Mouse (Mus musculus): Measurements from ENCODE around the gene Zc3h12c. TPM values are rescaled to one million over a fixed set of nuclear protein-coding genes. Genes with fewer than 3 reads are reported as not detected.

The Zc3h12c gene
- total RNA-seq (2021), result 10 to 100 TPM; 11.5 to 12.9 TPM

DNA sequence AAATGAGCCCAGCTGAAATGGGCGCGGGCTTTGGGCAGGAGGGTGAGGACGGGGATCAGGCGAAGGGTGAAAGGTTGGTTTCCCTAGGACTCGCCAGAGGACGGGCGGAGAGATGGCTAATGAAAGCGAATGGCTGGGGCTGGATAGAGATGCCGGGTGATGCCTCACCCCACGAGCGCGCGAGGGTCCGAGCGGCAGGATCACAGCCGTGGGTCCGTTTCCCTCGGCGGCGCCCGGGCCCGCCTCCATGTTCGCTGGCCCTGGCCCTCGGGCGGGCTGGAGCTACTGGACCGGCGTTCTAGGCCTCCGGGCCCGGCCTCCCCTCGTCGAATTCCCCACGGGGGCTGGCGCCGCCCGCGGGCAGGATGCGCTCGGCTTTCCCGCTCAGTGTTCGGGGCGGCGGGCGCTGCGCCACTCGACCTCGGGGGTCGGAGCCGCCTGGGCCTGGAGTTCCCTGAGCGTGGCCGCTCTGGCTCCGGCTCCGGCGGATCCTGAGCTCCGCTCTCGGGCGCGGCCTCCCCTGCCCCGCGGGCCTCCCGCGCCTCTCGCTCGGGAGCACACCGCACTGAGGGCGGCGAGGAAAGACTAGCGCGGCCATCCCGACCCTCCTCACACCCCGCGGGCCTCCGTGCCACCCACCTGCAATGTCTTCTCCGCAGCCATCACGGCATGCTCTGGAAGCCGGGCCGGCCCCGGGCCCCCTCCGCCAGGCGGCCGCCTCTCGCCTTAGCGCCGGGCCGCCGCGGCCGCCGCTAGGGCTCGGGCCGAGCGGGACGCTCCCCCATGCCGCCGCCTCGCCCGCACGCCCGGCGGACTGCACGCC is at the start of gene Zc3h12c:
Gene Zc3h12c (minus strand): TSS at position 710 of the 823 bp plus-strand sequence.
- intact Hi-C loops (cut with DNase I), result loop anchor here (5.0 kb wide), 4 partner anchors 36 to 121 kb away; partner anchors contain the start of gene Rdx
- DNase-seq (ENCODE audit: low spot score in 2 of 2), result peak; percentile 80 to 81

DNA sequence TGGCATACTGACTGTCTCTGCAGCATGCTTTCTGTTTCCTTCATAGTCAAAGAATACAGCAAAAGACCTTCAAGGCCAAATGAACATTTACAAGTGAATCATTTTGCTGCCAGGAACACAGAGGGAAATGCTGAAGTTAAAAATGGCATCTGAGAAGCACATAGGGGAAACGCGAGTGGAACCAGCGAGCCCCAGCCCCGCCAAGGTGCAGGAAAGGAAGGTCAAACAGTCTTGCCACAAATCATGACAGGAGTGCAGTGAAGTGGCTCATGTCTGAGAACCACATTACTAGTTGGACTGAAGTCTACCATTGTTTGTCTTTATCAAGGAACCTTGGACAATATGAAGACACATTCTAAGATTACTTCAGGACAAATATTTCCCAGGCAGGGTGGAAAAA is 49.3 kb upstream of the Zc3h12c start:
- no peak for DNase-seq (ENCODE audit: low spot score in 2 of 2)
- intact Hi-C loops (cut with DNase I), result no loop called here

DNA sequence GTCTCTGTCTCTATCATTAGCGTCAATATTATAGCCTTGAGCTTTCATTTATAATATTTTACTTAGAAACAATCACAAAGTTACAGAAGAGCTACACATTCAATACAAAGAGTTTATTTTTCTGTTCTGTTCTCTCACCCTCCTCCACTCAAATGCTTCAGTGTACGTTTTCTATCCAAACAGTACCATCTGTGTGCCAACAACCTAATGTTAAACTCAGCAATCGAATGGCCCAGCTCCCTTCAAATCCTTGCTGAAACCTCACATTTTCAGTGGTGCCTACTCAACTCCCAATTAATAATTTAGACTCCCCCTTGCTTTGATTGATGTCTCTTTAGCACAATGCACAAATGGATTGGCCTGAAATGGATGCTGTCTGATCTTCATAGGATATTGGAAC is 46.9 kb upstream of the Zc3h12c start:
- no peak for DNase-seq (ENCODE audit: low spot score in 2 of 2)
- intact Hi-C loops (cut with DNase I), result no loop called here

DNA sequence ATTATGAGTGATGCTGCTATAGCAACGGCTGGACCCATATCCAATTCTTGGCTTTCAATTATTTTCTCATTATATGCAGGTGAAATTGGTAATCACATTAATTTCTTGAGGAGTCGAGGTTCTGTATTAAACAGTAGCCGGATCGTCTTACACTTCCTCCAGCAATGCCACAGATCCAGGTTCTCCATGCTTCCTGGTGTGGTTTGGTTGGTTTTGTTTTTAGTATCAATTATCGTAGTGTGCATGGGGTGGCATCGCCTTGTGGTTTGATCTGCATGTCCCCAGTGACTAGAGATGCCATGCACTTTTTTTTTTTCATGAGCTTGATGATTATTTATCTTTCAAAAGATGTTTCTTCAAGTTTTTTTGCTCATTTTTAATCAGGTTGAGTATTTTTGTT is 44.0 kb upstream of the Zc3h12c start:
- no peak for DNase-seq (ENCODE audit: low spot score in 2 of 2)
- intact Hi-C loops (cut with DNase I), result no loop called here

DNA sequence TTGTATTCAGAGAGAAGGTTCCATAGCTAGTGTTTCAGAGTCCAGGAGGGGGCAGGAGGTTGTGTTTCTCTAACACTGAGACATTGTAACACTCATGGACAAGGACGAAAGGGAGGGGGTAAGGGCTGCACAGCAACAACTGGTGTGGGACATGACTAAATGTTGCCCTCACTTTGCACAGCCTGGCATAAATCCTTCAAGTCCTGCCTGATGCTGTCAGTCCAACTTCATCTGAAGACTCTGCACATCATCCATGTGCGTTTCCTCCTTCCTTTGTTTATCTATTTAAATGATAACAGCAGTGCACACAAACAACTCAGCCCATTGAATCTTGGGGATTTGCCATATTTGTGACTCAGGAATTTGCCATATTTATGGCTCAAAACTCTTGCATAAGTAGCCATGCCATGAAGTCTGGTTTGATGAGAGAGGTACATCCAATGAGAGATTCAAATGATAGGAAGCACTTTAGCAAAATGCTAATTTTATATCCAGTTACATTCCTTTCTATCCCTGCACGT is 40.2 kb upstream of the Zc3h12c start:
- no peak for DNase-seq (ENCODE audit: low spot score in 2 of 2)
- intact Hi-C loops (cut with DNase I), result no loop called here

DNA sequence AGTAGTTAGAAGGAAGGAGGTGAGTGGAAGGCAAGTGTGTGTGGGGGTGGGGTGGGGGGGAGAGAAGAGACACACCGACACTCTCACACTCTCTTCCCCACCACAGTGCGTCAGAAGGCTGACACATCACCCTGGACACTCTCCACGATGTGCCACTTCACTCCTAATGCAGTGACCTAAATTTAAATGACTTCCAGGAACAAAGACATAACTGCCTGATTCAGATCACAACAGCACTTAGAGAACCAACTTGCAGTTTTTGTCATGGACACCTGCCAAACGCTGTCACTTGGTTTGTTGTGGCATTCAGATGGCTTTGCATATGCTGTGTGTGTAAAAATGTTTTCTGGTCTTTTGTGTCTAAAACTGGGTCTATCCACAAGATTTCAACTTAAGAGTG is 34.8 kb upstream of the Zc3h12c start:
- intact Hi-C loops (cut with DNase I), result no loop called here
- DNase-seq (ENCODE audit: low spot score in 2 of 2), result peak; percentile 43 to 44

DNA sequence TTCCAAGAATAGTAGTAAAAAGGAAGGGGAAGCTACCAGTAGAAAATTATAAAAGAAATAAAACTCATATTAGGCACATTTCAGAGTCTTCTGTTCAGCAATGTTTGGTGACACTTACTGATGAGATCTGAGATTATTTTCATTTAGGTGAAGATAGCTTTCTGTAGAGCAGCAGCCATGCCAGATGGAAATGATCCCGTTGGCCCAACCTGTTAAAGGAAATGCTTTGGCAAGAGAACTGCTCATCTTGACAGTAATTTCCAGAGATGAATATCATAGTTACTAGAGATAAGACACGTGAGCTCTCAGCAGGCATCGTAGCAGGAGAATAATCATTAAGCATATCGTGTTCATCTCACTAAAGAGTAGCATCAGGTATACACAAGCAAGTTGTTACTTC is 31.9 kb upstream of the Zc3h12c start:
- no peak for DNase-seq (ENCODE audit: low spot score in 2 of 2)
- intact Hi-C loops (cut with DNase I), result no loop called here

DNA sequence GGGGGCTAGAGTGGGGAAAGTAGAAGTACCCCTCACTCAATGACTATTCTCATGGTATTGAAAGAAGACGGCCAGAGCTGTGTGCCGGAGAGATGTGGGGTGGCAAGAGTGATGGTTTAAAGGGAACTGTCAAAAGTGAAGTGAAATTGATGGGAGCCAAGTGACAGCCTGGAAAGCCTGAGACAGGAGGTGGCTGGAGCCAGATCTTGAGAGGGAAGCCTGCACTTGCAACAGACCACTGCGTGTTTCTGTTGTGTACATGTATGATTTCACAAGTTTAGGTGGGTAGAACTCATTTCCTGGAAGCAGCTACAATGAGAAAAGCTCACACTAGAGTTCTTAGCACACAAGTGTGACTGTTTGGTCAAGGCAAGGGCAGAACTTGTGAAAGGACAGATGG is 27.5 kb upstream of the Zc3h12c start:
- DNase-seq (ENCODE audit: low spot score in 2 of 2), result no peak
- intact Hi-C loops (cut with DNase I), result no loop called here

DNA sequence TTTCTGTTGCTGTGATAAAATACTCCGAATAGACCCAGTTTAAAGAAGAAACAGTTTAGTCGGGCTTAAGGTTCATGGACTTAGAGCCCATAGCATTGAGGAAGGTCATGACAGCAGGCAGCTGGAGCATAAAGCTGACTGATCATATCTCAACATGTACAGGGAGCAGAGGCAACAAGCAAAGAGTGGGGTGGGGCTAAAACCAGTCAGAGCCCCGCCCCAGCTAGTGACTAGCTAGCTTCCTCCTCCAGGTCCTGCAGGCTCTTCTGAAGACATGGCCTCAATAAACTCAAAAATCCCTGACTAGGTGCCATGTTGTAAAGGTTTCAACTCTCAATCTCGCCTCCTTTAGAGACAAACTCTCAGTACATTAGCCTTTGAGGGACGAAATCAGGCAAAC is 25.5 kb upstream of the Zc3h12c start:
- intact Hi-C loops (cut with DNase I), result no loop called here
- DNase-seq (ENCODE audit: low spot score in 2 of 2), result no peak

DNA sequence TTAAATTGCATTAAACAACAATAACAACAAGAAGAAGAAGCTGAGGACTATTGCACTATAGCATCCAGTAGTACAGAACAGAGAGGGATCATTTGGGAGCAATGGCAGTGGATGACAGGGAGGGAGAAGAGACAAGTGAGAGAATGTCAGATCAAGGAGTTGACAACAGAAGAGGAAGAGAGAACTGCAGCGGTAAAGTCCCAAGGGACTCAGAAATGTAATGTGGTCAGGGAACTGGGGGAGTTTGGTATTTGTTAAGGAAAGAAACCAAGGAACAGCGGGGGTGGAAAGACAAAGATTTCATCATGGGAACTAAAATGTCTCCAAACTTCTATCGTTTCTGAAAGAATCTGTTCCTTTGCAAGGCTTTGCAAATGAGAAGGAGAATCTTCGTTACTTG is 22.5 kb upstream of the Zc3h12c start:
- intact Hi-C loops (cut with DNase I), result no loop called here
- no peak for DNase-seq (ENCODE audit: low spot score in 2 of 2)

DNA sequence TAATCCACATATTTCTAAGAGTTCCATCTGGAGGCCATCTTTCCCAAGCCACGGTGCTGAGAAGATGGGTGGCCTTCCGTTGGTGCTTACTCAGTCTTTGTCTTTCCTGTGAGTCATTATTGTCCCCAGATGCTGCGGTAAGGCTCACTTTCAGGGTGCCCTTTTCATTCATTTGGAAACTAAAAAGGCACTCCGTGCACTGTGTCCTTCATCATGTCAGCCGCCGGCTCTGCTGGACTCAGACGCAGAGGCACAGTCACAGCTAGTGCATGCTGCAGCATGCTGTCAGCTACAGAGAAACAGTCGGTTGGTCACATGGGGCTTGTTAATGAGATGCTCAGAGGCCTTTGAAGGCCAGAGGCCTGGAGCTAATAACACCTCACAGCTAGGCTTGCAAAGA is 19.7 kb upstream of the Zc3h12c start:
- intact Hi-C loops (cut with DNase I), result no loop called here
- DNase-seq (ENCODE audit: low spot score in 2 of 2), result no peak

DNA sequence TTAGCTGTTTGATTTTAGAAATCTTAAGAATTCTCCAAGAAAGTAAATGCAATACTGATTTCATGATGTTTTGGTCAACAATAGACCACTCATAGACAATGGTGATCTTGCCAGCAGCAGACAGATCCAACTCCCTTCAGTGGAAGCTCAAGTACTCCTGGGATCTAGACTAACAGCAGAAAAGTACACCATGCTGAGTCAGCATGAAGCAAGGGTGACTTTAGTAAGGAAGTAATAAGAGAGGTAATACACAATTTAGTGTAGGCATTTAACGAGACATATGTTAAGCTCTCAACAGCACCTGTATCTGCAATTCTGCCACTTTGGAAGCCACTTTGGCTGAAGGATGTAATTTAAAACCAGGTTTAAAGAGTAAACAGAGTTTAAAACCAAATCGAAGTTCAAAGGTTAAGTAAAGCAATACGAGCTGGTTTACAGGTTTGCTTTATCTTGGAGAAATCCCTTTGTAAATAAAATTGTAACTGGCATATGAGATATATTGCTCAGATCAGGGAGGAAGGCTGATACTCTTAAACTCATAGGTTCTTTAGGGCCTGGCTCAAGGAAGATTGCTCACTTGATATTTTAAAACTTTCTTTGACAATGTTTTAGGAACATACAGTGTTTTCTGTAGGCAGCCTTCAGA is 18.0 kb upstream of the Zc3h12c start:
- no peak for DNase-seq (ENCODE audit: low spot score in 2 of 2)
- intact Hi-C loops (cut with DNase I), result no loop called here

DNA sequence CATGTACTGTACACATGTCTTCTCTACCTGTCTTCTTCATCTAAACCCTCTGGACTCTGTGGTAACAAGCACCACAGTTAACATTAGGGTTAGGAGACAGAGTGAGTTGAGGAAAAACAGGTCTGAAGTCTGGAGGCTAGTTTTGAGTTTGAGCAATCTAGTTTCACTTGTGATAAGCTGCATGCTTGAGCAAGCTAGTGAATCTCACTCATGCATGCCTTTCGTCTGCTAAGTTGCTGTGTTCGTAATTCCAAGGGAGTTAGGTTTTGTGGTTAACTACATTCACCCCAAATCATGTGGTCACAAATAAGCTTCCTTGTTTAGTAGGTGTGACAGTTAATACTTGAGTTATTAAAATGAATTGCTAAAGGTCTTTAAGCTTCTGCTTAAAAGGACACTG is 13.0 kb upstream of the Zc3h12c start:
- intact Hi-C loops (cut with DNase I), result no loop called here
- DNase-seq (ENCODE audit: low spot score in 2 of 2), result no peak

DNA sequence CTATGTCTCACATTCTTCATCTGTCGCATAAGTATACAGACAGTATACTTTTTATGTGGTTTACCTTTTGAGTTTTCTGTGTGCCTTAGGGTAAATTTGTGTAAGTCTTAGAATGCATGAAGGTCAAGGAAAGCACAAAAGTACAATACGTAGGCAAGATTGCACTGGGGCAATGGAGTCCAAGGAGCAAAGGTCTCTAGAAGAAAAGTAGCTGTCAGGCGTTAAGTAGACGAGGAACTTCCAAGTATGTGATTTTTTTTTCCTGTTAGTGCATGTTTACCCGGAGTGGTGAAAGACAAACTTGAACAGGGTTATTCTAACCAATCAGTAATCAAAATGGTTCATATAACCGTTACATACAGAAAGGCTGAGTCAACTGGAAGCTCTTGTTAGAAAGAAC is 12.5 kb upstream of the Zc3h12c start:
- no peak for DNase-seq (ENCODE audit: low spot score in 2 of 2)
- intact Hi-C loops (cut with DNase I), result no loop called here

DNA sequence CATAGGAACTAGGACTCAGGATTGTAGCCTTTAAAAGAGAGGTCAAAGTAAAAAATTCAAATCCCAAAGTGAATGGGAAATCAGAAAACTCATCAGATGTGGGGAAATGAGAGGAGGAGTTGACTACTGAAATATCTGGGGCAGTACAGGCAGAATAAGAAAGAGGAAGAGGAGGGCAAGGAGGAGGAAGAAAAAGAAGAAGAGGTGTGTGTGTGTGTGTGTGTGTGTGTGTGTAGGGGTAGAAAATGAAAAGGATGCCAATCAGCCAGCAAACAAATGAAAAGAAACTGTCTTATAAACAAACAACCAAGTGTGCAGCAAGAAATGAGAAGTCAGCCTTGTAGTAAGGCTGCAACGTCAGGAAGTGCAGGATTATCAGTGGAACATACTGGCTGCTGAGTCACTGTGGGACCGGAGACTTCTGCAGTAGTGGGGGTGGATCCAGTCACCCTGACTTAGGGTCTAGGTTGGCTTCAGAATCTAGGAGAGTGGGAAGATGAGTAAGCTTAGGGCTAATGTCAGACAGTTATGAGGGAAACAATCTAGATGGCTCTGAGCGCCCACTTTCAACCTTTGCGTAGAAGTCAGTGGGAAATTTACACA is 7.0 kb upstream of the Zc3h12c start:
- DNase-seq (ENCODE audit: low spot score in 2 of 2), result no peak
- intact Hi-C loops (cut with DNase I), result no loop called here

DNA sequence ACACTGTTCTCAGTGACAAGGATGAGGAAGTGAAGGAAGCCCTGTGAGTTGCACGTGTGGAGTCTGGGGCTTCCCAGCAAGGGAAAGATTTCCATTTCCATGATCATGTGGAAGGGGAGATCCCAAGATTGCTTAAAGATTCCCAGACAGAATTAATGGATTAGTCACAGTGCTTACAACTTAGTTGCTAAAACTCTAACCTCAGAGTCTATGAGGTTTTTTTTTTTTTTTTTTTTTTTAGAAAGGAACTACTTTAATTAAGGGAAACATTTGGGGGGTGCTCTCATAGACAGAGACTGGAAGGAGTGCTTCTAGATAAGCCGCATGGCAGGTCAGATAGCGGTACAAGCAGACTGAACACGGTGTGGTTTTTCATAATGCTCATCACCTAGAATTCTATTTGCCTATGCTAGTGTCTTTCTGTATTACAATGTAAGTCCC is 6.3 kb upstream of the Zc3h12c start:
- intact Hi-C loops (cut with DNase I), result no loop called here
- DNase-seq (ENCODE audit: low spot score in 2 of 2), result no peak

DNA sequence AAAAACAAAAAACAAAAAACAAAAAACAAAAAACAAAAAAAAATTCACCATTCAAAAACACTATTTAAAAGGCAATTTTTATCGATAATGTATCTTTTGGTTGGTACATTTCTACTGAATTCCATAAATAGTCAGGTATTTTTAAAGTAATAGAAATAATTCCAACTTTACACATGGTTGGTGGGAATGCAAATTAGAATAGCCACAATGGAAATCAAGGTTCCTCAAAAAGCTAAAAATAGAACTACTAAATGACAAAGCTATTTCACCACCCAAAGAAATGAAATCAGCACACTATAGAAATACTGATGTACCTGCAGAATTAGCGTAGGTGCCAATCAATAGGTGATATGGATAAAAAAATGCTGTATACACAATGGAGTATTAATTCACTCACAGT is 5.6 kb upstream of the Zc3h12c start:
- DNase-seq (ENCODE audit: low spot score in 2 of 2), result no peak
- intact Hi-C loops (cut with DNase I), result no loop called here

DNA sequence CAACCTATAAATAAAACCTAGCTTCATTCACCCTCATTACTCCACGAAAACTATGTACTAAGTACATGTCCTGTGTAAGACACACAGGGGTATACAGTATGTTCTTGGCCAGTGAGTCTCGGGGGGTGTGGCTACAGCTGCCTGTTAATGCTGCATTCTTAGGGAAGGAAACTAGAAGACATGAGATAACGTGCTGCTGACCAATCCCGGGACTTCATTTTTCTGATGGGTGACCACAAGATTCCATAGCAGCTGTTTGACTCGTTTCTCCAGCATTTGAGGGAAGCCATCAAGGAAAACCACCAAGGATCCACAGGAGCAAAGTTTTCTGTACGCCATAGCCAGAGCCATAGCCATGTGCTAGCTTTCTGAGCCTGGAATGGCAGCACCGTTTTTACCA is 4.2 kb upstream of the Zc3h12c start:
- no peak for DNase-seq (ENCODE audit: low spot score in 2 of 2)
- intact Hi-C loops (cut with DNase I), result no loop called here

DNA sequence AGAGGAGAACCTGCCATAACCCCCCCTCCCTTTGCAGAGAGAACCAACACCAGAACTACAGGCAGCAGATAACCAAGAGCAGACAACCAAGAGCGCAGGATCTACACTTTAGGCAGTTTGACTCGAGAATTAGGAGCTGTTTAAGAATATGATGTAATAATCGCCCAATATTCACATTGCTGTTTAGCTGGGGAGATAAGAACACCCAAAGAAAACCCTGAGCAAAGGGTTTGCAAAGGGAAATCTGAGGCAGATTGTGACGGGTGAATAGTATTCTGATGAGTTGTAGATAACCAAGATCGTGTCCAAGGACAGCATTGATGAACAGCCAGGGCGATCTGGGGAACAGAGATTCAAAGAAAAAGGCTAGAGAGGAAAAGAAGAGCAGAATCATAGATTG is 2.3 kb upstream of the Zc3h12c start:
- no peak for DNase-seq (ENCODE audit: low spot score in 2 of 2)
- intact Hi-C loops (cut with DNase I), result no loop called here

DNA sequence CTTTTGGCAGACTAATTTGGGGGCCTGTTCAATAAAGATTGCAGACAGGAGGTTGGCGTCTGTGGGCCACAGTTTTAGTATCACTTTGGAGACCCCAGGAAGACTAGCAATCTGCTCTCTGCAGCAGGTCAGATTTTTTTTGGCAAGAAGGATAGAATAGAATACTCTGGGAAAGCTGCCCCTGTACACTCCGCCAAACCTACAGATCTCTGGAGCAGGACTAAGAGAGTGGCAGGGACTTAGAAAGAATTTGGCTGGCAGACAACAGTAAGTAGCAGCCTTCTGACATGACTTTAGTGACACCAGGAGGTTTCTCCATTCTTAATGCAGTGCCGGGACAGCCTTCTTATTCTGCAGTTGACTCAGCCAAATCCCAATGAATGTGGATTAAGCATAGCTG is 1.8 kb upstream of the Zc3h12c start:
- DNase-seq (ENCODE audit: low spot score in 2 of 2), result no peak
- intact Hi-C loops (cut with DNase I), result no loop called here

All from left cerebral cortex, postnatal 36 days (tissue).